ENCODE assay signal across 22 mouse cellular contexts in the genomic region with DNA sequence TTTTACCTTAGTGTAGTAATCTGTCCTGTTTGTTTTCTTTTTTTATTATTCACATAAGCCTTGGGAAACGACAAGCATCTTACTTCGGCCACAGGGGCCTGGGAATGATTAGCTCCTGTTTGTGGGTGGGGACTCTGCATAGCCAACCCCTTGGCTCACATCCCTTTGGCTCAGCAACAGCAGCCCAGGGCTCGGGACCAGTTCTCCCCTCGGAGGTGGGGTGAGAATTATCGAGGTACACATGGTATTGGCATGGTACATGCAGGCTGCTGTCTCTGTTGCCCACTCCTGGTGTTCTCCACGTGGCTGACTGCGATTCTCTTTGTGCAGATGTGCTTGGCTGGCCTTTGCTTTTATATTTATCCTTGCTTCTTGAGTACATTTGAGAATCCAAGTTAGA.
DNase-seq lines count a peak whose midpoint lies in the region; ATAC-seq and TF ChIP-seq lines count a peak whose summit lies in the region.
"Had no signal": no experiment of that assay in that cellular context is flagged by ENCODE, and none has a peak within 500 bp of the region (broad histone marks: within the 10 kb centered on the region; RNA-seq: fewer than 3 reads in every experiment).

No protein-coding gene starts in this region.

- no peak overlapping the region for H3K4me2 ChIP-seq in embryonic facial prominence, embryonic 14.5 days (ENCODE audit: low read depth, low read length)
- peak overlapping the region; percentile 35; the same call in 1 of the 2 replicates for H3K4me2 ChIP-seq in intestine, postnatal 0 days (replicated peaks; ENCODE audit: low read depth)
- H3K4me2 ChIP-seq in stomach, embryonic 16.5 days (ENCODE audit: low read depth, low read length): 0 out of 2 replicates have a peak overlapping the region, but pooled peaks have one; percentile 3
- H3K4me2 ChIP-seq: heart, embryonic 13.5 days had no signal

- H3K27ac ChIP-seq in embryonic facial prominence, embryonic 14.5 days (replicated peaks; ENCODE audit: low read depth, low read length): peak overlapping the region; percentile 73
- H3K27ac ChIP-seq in intestine, postnatal 0 days (ENCODE audit: low read depth, low read length): no peak overlapping the region
- H3K27ac ChIP-seq in stomach, embryonic 16.5 days (ENCODE audit: low read length): 0 out of 2 replicates have a peak overlapping the region, but pooled peaks have one; percentile 11
- H3K27ac ChIP-seq: heart, embryonic 13.5 days; hindbrain, embryonic 10.5 days; layer of hippocampus, adult 2 months; liver, embryonic 14.5 days had no signal

- intact Hi-C loops in heart, postnatal 14 days (cut with DNase I): no loop called here

- ATAC-seq in embryonic facial prominence, embryonic 14.5 days (ENCODE audit: low read depth): peak; percentile 61
- ATAC-seq in intestine, postnatal 0 days: peak; percentile 27; the same call in 1 of the 2 replicates
- ATAC-seq in stomach, embryonic 16.5 days (ENCODE audit: insufficient read depth, low FRiP score): 0 out of 2 replicates have a peak, but pooled peaks have one; percentile 31
- no peak for ATAC-seq in megakaryocyte progenitor cell, adult 5-6 weeks (replicated peaks; ENCODE audit: poor library complexity)
- ATAC-seq: midbrain, embryonic 16.5 days had no signal

- H3K9me3 ChIP-seq in embryonic facial prominence, embryonic 14.5 days (ENCODE audit: control insufficient read depth, low read length): no peaks in the 10 kb centered on the region
- no peaks in the 10 kb centered on the region for H3K9me3 ChIP-seq in intestine, postnatal 0 days (ENCODE audit: control insufficient read depth)
- H3K9me3 ChIP-seq in stomach, embryonic 16.5 days (replicated peaks; ENCODE audit: control insufficient read depth, low read length): no peaks in the 10 kb centered on the region
- H3K9me3 ChIP-seq: heart, embryonic 13.5 days; hindbrain, embryonic 10.5 days had no signal

- no peak for TF ChIP-seq CTCF in intestine, postnatal 0 days (IDR thresholded peaks at IDR 0.05; ENCODE audit: low read depth)

- H3K4me1 ChIP-seq in embryonic facial prominence, embryonic 14.5 days (ENCODE audit: control insufficient read depth, insufficient read depth, low read length): peaks cover 34% of the 10 kb centered on the region
- 0 out of 2 replicates have a peak, but pooled peaks cover 5% of the 10 kb centered on the region for H3K4me1 ChIP-seq in intestine, postnatal 0 days (replicated peaks; ENCODE audit: control insufficient read depth, insufficient read depth, low read length)
- H3K4me1 ChIP-seq in stomach, embryonic 16.5 days (ENCODE audit: control insufficient read depth, insufficient read depth, low read length): peaks cover 11% of the 10 kb centered on the region

- H3K36me3 ChIP-seq in embryonic facial prominence, embryonic 14.5 days (ENCODE audit: control insufficient read depth, insufficient read depth, low read length): no peaks in the 10 kb centered on the region
- no peaks in the 10 kb centered on the region for H3K36me3 ChIP-seq in intestine, postnatal 0 days (ENCODE audit: control insufficient read depth, insufficient read depth)
- H3K36me3 ChIP-seq in stomach, embryonic 16.5 days (ENCODE audit: control insufficient read depth, insufficient read depth, low read length): no peaks in the 10 kb centered on the region
- H3K36me3 ChIP-seq: heart, embryonic 13.5 days; hindbrain, embryonic 10.5 days had no signal

- H3K27me3 ChIP-seq in embryonic facial prominence, embryonic 14.5 days (replicated peaks; ENCODE audit: control insufficient read depth, insufficient read depth, low read length): no peaks in the 10 kb centered on the region
- no peaks in the 10 kb centered on the region for H3K27me3 ChIP-seq in intestine, postnatal 0 days (replicated peaks; ENCODE audit: control insufficient read depth, insufficient read depth, low read length)
- H3K27me3 ChIP-seq in stomach, embryonic 16.5 days (ENCODE audit: control insufficient read depth, insufficient read depth, low read length): no peaks in the 10 kb centered on the region
- H3K27me3 ChIP-seq: CH12.LX had no signal

- 43% methylated on average over 7 of the region's 7 CpGs for WGBS in embryonic facial prominence, embryonic 14.5 days
- 43% methylated on average over 7 of the region's 7 CpGs for WGBS in intestine, postnatal 0 days
- WGBS in stomach, embryonic 16.5 days: 49% methylated on average over 7 of the region's 7 CpGs

- DNase-seq in heart, adult 11 months: peak; percentile 88
- no peak for DNase-seq in heart, postnatal 14 days
- DNase-seq in embryonic facial prominence, embryonic 14.5 days (ENCODE audit: low spot score): peak; percentile 75
- DNase-seq in urinary bladder, adult 18-20 months (ENCODE audit: low spot score in 2 of 2): no peak
- DNase-seq in thymus, postnatal 10 days (ENCODE audit: low spot score in 2 of 2): no peak
- DNase-seq: adrenal gland, adult 8-10 months; cerebellum, adult 11 months; cerebellum, postnatal 25 days; kidney, postnatal 10 days; lung, postnatal 10 days; right cerebral cortex, adult 18-20 months; spleen, adult 18-20 months; thymus, postnatal 14 days had no signal

- no peak overlapping the region for H3K4me3 ChIP-seq in embryonic facial prominence, embryonic 14.5 days (ENCODE audit: low read depth, low read length)
- no peak overlapping the region for H3K4me3 ChIP-seq in intestine, postnatal 0 days (ENCODE audit: low read depth, low read length)
- no peak overlapping the region for H3K4me3 ChIP-seq in stomach, embryonic 16.5 days (replicated peaks; ENCODE audit: low read length)
- H3K4me3 ChIP-seq: heart, embryonic 13.5 days; hindbrain, embryonic 10.5 days; layer of hippocampus, adult 2 months had no signal

- no peak overlapping the region for H3K9ac ChIP-seq in embryonic facial prominence, embryonic 14.5 days (ENCODE audit: low read depth, low read length)
- H3K9ac ChIP-seq in intestine, postnatal 0 days (ENCODE audit: low read depth, low read length): no peak overlapping the region
- H3K9ac ChIP-seq in stomach, embryonic 16.5 days (ENCODE audit: low read length): no peak overlapping the region
- H3K9ac ChIP-seq: heart, embryonic 13.5 days; liver, embryonic 14.5 days had no signal

Comparison
In these comparisons a context has a peak if more than half of its experiments do, and no peak if none do; other contexts are left out.
1. DNase-seq: peak in heart, adult 11 months (single experiment) and embryonic facial prominence, embryonic 14.5 days (single experiment); none in heart, postnatal 14 days (0 of 2), urinary bladder, adult 18-20 months (0 of 2) and thymus, postnatal 10 days (0 of 2).